Mouse (Mus musculus): Measurements from ENCODE around the gene Palb2. TPM values are rescaled to one million over a fixed set of nuclear protein-coding genes. Genes with fewer than 3 reads are reported as not detected.
A peak's percentile ranks its signal among the peaks of the same experiment; 100 is the strongest.

Gene Palb2
- 4.6 TPM for polyA plus RNA-seq (2021)

GRCm38 (mm10) chr7:122132497-122133337 lies at the start of gene Palb2, which contains the start of gene Dctn5:
Gene Palb2 (minus strand): TSS chr7:122132985.
Gene Dctn5 (plus strand): TSS chr7:122133041.
- in situ Hi-C loops (cut with MboI; ENCODE audit: low pct_unique_long_range_greater_than_20kb), result no loop called here
- POLR2A ChIA-PET, result no interaction called here
- no peaks in the 10 kb centered on the region for H3K27me3 ChIP-seq
- CTCF ChIA-PET, result no interaction called here
- DNase-seq (ENCODE audit: low read depth, low spot score) (peak; percentile 77), ATAC-seq (peak; percentile 96)
- no peak for TF ChIP-seq CTCF (IDR thresholded peaks at IDR 0.05)

- TF ChIP-seq CTCF (IDR thresholded peaks at IDR 0.05), result no peak
- CTCF ChIA-PET, result no interaction called here
- ATAC-seq, result no peak
- DNase-seq (ENCODE audit: low read depth, low spot score), result no peak
- POLR2A ChIA-PET, result no interaction called here
- in situ Hi-C loops (cut with MboI; ENCODE audit: low pct_unique_long_range_greater_than_20kb), result no loop called here
- H3K27me3 ChIP-seq, result peaks cover 8% of the 10 kb centered on the region
These were observed 47.9 kb upstream of the Palb2 start for GRCm38 (mm10) chr7:122180720-122181119.

GRCm38 (mm10) chr7:122171613-122172012 lies 38.8 kb upstream of the Palb2 start:
- in situ Hi-C loops (cut with MboI; ENCODE audit: low pct_unique_long_range_greater_than_20kb), result no loop called here
- ATAC-seq, result no peak
- POLR2A ChIA-PET, result no interaction called here
- CTCF ChIA-PET, result interaction anchor here (1.1 kb wide), 1 partner anchor 26 kb away, joined by 3 read pairs; no protein-coding TSS in a partner anchor
- no peaks in the 10 kb centered on the region for H3K27me3 ChIP-seq
- DNase-seq (ENCODE audit: low read depth, low spot score), result no peak
- TF ChIP-seq CTCF (IDR thresholded peaks at IDR 0.05), result no peak

- CTCF ChIA-PET, result interaction anchor here (1.1 kb wide), 1 partner anchor 26 kb away, joined by 3 read pairs; no protein-coding TSS in a partner anchor
- DNase-seq (ENCODE audit: low read depth, low spot score) (no peak), ATAC-seq (no peak)
- in situ Hi-C loops (cut with MboI; ENCODE audit: low pct_unique_long_range_greater_than_20kb), result no loop called here
- no peaks in the 10 kb centered on the region for H3K27me3 ChIP-seq
- POLR2A ChIA-PET, result no interaction called here
- no peak for TF ChIP-seq CTCF (IDR thresholded peaks at IDR 0.05)
These were observed 37.9 kb upstream of the Palb2 start for GRCm38 (mm10) chr7:122170705-122171104.

GRCm38 (mm10) chr7:122167203-122167602 lies 34.4 kb upstream of the Palb2 start:
- DNase-seq (ENCODE audit: low read depth, low spot score), result no peak
- ATAC-seq, result no peak
- ChIA-PET POLR2A (no interaction called here), CTCF (no interaction called here)
- TF ChIP-seq CTCF (IDR thresholded peaks at IDR 0.05), result no peak
- in situ Hi-C loops (cut with MboI; ENCODE audit: low pct_unique_long_range_greater_than_20kb), result no loop called here
- no peaks in the 10 kb centered on the region for H3K27me3 ChIP-seq

GRCm38 (mm10) chr7:122163766-122164165 lies 31.0 kb upstream of the Palb2 start:
- in situ Hi-C loops (cut with MboI; ENCODE audit: low pct_unique_long_range_greater_than_20kb), result no loop called here
- ATAC-seq, result no peak
- ChIA-PET CTCF (no interaction called here), POLR2A (no interaction called here)
- no peak for DNase-seq (ENCODE audit: low read depth, low spot score)
- no peaks in the 10 kb centered on the region for H3K27me3 ChIP-seq
- no peak for TF ChIP-seq CTCF (IDR thresholded peaks at IDR 0.05)

GRCm38 (mm10) chr7:122160037-122160436 lies 27.3 kb upstream of the Palb2 start:
- no peak for TF ChIP-seq CTCF (IDR thresholded peaks at IDR 0.05)
- DNase-seq (ENCODE audit: low read depth, low spot score), result no peak
- no peaks in the 10 kb centered on the region for H3K27me3 ChIP-seq
- in situ Hi-C loops (cut with MboI; ENCODE audit: low pct_unique_long_range_greater_than_20kb), result no loop called here
- ChIA-PET CTCF (no interaction called here), POLR2A (no interaction called here)
- ATAC-seq, result no peak

- in situ Hi-C loops (cut with MboI; ENCODE audit: low pct_unique_long_range_greater_than_20kb), result no loop called here
- ChIA-PET CTCF (interaction anchor here (1.8 kb wide), 1 partner anchor 38 kb away, joined by 3 read pairs; no protein-coding TSS in a partner anchor), POLR2A (interaction anchor here (0.6 to 1.1 kb wide), 2 partner anchors 14 to 38 kb away, joined by 3 read pairs; no protein-coding TSS in a partner anchor)
- DNase-seq (ENCODE audit: low read depth, low spot score) (peak; percentile 44), ATAC-seq (peak; percentile 93)
- TF ChIP-seq CTCF (IDR thresholded peaks at IDR 0.05), result no peak
- no peaks in the 10 kb centered on the region for H3K27me3 ChIP-seq
These were observed 26.4 kb upstream of the Palb2 start, which contains the start of gene Plk1 for GRCm38 (mm10) chr7:122158915-122159902. Gene Plk1 (plus strand): TSS chr7:122159439.

- POLR2A ChIA-PET, result interaction anchor here (0.6 to 1.1 kb wide), 2 partner anchors 13 to 38 kb away, joined by 3 read pairs; no protein-coding TSS in a partner anchor
These were observed 25.7 kb upstream of the Palb2 start for GRCm38 (mm10) chr7:122158488-122158887.

GRCm38 (mm10) chr7:122152473-122152872 lies 19.7 kb upstream of the Palb2 start:
- ATAC-seq (no peak), DNase-seq (ENCODE audit: low read depth, low spot score) (no peak)
- ChIA-PET CTCF (no interaction called here), POLR2A (no interaction called here)
- no peaks in the 10 kb centered on the region for H3K27me3 ChIP-seq
- TF ChIP-seq CTCF (IDR thresholded peaks at IDR 0.05), result no peak
- in situ Hi-C loops (cut with MboI; ENCODE audit: low pct_unique_long_range_greater_than_20kb), result no loop called here

More at GRCm38 (mm10) chr7:122158488-122158887, 25.7 kb upstream of the Palb2 start:
- in situ Hi-C loops (cut with MboI; ENCODE audit: low pct_unique_long_range_greater_than_20kb), result no loop called here
- H3K27me3 ChIP-seq, result no peaks in the 10 kb centered on the region
- CTCF ChIA-PET, result interaction anchor here (1.8 kb wide), 1 partner anchor 38 kb away, joined by 3 read pairs; no protein-coding TSS in a partner anchor
- DNase-seq (ENCODE audit: low read depth, low spot score) (no peak), ATAC-seq (peak; percentile 15)
- no peak for TF ChIP-seq CTCF (IDR thresholded peaks at IDR 0.05)

Data from Patski (cell line).